Mouse (Mus musculus) midbrain, postnatal 0 days (tissue): ENCODE measurements at regions not wholly inside any gene's neighbourhood (a gene's known extent, or its start where the extent isn't known, plus 50 kb on each side); places are given as distances from the start of the nearest gene placed in this dataset.

ENCODE experiments used
- ATAC-seq: fragments of 200-750 bp; cut with Nextera tagmentation; 2 replicates; pipeline ENCODE4 v1.8.0; 2017; ENCODE audit warnings: moderate number of reproducible peaks, mild to moderate bottlenecking, moderate TSS enrichment, moderate library complexity; ENCODE audit not compliant: low FRiP score
- DNase-seq: peaks from one replicate; pipeline ENCODE4 v3.0.0-alpha.2; 2015; ENCODE audit warnings: low spot score
- H3K27ac ChIP-seq: fragments of 300-500 bp; sonication (generic); 2 replicates; pipeline ENCODE4 v1.5.1; 2014; ENCODE audit warnings: low read depth, mild to moderate bottlenecking, low read length, mixed read lengths
- H3K27me3 ChIP-seq: fragments of 300-500 bp; sonication (generic); 2 replicates; pipeline ENCODE4 v1.6.1; 2014; ENCODE audit warnings: low read length, control low read depth, mixed read lengths; ENCODE audit not compliant: insufficient read depth
- H3K36me3 ChIP-seq: fragments of 300-500 bp; sonication (generic); 2 replicates; pipeline ENCODE4 v1.6.1; 2014; ENCODE audit warnings: low read length, control low read depth, mixed read lengths; ENCODE audit not compliant: insufficient read depth
- H3K4me1 ChIP-seq: fragments of 300-500 bp; sonication (generic); 2 replicates; pipeline ENCODE4 v1.6.1; 2014; ENCODE audit warnings: mild to moderate bottlenecking, control low read depth, antibody characterized with exemption, low read length, mixed read lengths; ENCODE audit not compliant: insufficient read depth
- H3K4me2 ChIP-seq: fragments of 300-500 bp; sonication (generic); 2 replicates; pipeline ENCODE4 v1.6.1; 2014; ENCODE audit warnings: low read depth, mild to moderate bottlenecking, low read length, mixed read lengths; ENCODE audit not compliant: poor library complexity, severe bottlenecking
- H3K4me3 ChIP-seq: fragments of 300-500 bp; sonication (generic); 2 replicates; pipeline ENCODE4 v1.5.1; 2014; ENCODE audit warnings: low read depth, mild to moderate bottlenecking, low read length, moderate library complexity
- H3K9ac ChIP-seq: fragments of 300-500 bp; sonication (generic); replicated peaks from 2 replicates; pipeline ENCODE4 v1.6.1; 2014; ENCODE audit warnings: mild to moderate bottlenecking, low read length, moderate library complexity, mixed read lengths; ENCODE audit not compliant: poor library complexity, severe bottlenecking
- H3K9me3 ChIP-seq: fragments of 300-500 bp; sonication (generic); 2 replicates; pipeline ENCODE4 v1.6.1; 2016; ENCODE audit warnings: low read length, control low read depth
- CTCF ChIP-seq: IDR thresholded peaks from 2 replicates; pipeline ENCODE4 v1.5.1; 2016; ENCODE audit warnings: antibody characterized with exemption, mild to moderate bottlenecking
- WGBS: fragments of 180-500 bp; shearing (Covaris S2); extraction: QIAGEN DNeasy Blood & Tissue Kit; methylation state at CpG from one replicate; pipeline ENCODE4 v1.1.7; 2014; 5-methylcytosine and 5-hydroxymethylcytosine counted together

DNA sequence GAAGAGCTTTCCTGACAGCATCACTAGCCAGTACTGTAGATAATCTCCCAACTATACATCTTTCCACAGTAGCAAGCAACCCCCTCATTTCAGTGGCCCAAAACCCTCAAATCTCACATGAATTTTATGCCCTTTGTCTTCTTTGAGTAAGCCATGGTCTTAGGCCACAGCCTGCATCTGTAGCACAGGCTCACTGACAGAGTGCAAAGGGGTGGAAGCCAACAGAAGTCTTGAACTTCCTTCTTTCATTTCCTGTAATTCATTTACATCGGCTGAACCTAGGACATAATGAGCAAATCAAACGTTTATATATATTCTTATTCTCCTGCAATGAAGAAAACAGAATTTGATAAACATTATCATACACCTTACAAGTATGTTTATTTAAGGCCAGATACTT, 805.8 kb upstream of the Adgrl2 start:
- 89% methylated on average over 2 of the region's 2 CpGs for WGBS
- no peak overlapping the region for H3K27ac ChIP-seq
- TF ChIP-seq CTCF: no peak

DNA sequence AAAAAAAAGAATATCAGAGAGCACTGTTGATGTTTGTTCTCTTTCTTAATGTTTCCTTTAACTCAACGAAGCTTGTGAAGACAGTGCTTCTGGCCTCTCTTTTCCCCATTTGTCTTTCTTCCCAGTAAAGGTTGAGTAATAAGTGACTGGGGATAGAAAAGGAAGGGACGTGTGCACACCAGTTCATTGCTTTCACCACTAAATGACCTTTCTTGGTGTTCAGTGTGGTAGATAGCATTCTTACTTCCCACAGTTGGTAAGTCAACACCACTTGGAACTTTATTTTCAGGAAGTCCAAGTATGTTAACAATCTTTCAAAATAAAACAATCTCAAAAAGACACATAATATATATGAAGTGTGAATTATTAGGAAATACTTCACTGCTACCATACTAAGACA, 801.2 kb upstream of the Adgrl2 start:
- DNase-seq (no peak), ATAC-seq (no peak)
- WGBS: 88% methylated on average over 2 of the region's 2 CpGs
- no peak overlapping the region for H3K9ac ChIP-seq
- H3K4me1 ChIP-seq: no peaks in the 10 kb centered on the region
- no peaks in the 10 kb centered on the region for H3K27me3 ChIP-seq
- no peak overlapping the region for H3K4me2 ChIP-seq
- no peaks in the 10 kb centered on the region for H3K9me3 ChIP-seq
- no peaks in the 10 kb centered on the region for H3K36me3 ChIP-seq
- H3K27ac ChIP-seq: no peak overlapping the region
- no peak for TF ChIP-seq CTCF
- no peak overlapping the region for H3K4me3 ChIP-seq

More for the DNA sequence above, 805.8 kb upstream of the Adgrl2 start:
- Histone ChIP-seq H3K4me3 (no peak overlapping the region), H3K36me3 (no peaks in the 10 kb centered on the region), H3K4me1 (no peaks in the 10 kb centered on the region), H3K9ac (no peak overlapping the region), H3K4me2 (no peak overlapping the region), H3K9me3 (no peaks in the 10 kb centered on the region), H3K27me3 (no peaks in the 10 kb centered on the region)
- DNase-seq: no peak
- no peak for ATAC-seq

DNA sequence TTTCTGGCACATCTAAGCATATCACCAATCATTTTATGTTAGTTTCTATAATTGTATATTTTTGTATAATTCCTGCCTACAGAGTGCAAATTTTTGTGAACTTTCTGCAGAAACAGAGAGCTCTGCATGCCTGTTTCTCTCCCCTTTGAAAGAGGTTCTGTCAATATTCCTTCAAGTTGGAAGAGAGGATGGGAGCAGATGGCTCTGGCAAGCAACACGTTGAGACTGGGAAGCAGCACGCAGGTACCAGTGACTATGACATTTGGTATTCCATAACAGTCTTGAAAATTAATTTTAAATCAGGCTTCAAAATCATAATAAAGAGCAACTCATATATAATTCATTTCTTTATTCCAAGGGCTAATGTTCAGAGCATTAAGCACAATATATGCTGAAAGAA, 795.7 kb upstream of the Adgrl2 start:
- Histone ChIP-seq H3K36me3 (no peaks in the 10 kb centered on the region), H3K27me3 (no peaks in the 10 kb centered on the region), H3K27ac (no peak overlapping the region), H3K9me3 (no peaks in the 10 kb centered on the region), H3K4me2 (no peak overlapping the region), H3K4me3 (no peak overlapping the region), H3K4me1 (no peaks in the 10 kb centered on the region), H3K9ac (no peak overlapping the region)
- DNase-seq (no peak), ATAC-seq (no peak)
- no peak for TF ChIP-seq CTCF
- WGBS: 66% methylated on average over 2 of the region's 2 CpGs

DNA sequence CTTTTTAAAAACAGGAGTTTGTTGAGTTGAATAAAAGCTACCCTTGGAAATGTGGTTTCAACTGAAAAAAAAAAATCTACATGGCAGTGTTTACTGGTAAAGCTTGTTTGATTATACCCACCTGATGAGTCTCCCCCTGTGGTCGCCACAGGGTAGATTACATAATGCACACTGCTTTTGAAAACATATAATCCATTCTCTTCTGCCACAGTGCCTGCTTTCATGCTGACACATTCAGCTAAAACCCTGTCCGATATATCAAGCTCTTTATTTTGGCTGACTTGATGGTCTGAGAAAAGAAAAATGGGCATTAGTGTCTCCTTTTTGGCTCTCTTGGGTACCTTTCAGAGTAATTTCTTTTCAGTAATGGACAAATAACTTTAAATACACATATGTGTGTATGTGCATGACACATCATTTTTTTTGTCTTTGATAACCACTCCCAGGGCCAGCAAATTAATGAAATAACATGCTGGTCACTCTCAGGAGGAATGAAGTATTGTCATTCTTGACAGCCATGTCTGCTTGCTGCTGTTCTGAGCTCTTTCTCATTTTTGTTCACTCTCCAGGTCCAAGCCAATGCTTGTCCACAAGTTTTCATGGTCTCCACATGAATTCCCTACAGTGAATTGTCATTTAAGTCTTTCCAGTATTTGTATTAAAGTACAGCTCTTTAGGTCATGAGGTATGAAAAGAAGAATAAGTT, 793.7 kb upstream of the Adgrl2 start:
- Histone ChIP-seq H3K4me2 (no peak overlapping the region), H3K27ac (no peak overlapping the region), H3K27me3 (no peaks in the 10 kb centered on the region), H3K9me3 (no peaks in the 10 kb centered on the region), H3K4me1 (no peaks in the 10 kb centered on the region), H3K9ac (no peak overlapping the region), H3K36me3 (no peaks in the 10 kb centered on the region), H3K4me3 (no peak overlapping the region)
- 17% methylated on average over 2 of the region's 2 CpGs for WGBS
- ATAC-seq (no peak), DNase-seq (no peak)
- no peak for TF ChIP-seq CTCF

DNA sequence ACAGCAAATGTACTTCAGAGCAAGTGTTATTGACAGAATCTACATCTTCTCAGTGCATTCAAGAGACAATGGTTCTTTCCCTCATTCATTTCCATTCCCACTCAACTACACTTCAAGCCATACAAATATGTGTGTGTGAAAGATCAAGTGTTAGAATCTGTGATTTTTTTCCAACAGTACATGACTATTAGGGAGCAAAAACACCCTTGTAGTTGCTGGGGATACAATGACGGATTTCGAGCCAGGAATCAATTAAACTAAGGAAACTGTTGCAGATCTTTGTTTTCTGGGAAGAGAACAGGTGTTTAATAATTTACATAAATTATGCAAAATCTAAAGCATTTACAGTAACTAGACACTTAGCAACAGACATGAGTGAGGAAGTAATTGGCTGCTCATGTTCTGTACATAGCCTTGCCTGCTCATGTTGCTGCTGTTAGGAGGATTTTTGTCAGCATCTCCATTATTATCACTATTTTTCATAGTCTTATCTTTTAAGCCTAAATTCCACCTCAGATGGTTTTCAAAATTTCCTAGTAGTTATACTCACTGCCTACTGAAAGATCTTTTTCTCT, 777.6 kb upstream of the Adgrl2 start:
- Histone ChIP-seq H3K36me3 (no peaks in the 10 kb centered on the region), H3K27ac (no peak overlapping the region), H3K9ac (no peak overlapping the region), H3K27me3 (no peaks in the 10 kb centered on the region), H3K4me3 (no peak overlapping the region), H3K9me3 (no peaks in the 10 kb centered on the region), H3K4me1 (no peaks in the 10 kb centered on the region), H3K4me2 (no peak overlapping the region)
- DNase-seq: no peak
- ATAC-seq: no peak
- WGBS: 85% methylated on average over 2 of the region's 2 CpGs
- no peak for TF ChIP-seq CTCF

DNA sequence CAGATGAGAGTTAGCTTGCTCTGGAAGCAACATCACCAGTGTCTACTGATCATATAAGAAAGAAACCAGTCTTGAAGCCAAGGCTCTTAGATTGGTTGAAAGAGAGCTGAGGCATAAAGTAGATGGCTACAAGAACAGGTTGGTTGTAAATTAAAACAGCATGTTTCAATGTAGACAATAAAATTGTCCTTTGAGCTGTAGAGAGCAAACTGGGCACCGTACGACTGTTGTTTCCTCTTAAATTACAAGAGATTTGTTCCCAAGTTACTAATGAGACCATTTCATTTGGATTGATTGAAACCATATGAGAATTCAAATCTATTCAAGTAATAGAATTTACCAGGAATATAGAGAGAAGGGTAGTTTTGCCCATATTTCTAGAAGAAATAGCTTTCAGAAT, 770.9 kb upstream of the Adgrl2 start:
- no peaks in the 10 kb centered on the region for H3K27me3 ChIP-seq
- H3K9me3 ChIP-seq: no peaks in the 10 kb centered on the region
- DNase-seq: no peak
- WGBS: 97% methylated on average over 2 of the region's 2 CpGs
- ATAC-seq: no peak
- no peak overlapping the region for H3K4me2 ChIP-seq
- no peak overlapping the region for H3K4me3 ChIP-seq
- H3K27ac ChIP-seq: no peak overlapping the region
- no peaks in the 10 kb centered on the region for H3K4me1 ChIP-seq
- H3K36me3 ChIP-seq: no peaks in the 10 kb centered on the region
- H3K9ac ChIP-seq: no peak overlapping the region
- TF ChIP-seq CTCF: no peak
